Mouse (Mus musculus): ENCODE measurements around the gene Rex2.
"Not testable (repeated sequence)": the region's sequence is repeated elsewhere in the genome, so short reads cannot be mapped to it uniquely, and the experiment has no call there.

The Rex2 gene

DNA sequence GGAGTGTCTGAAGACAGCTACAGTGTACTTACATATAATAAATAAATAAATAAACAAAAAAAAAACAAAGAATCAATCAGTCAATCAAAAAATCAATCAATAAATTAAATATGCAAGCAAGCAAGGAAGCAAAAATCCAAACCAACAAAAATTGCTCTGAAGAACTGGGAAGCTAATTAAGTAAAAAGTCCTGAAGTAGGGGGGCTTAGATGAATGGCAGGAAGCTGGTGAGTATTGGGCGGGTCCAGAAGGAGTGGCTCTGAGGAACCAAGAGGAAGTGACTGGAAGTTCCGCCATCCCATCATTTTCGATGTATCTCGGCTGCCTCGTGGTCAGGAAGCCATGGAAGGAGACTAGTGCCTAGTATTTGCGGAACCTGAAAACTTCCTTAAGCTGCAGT is at the start of gene Rex2:
Rex2 (plus strand) TSS at position 301 of the 400 bp plus-strand sequence.
- not testable (repeated sequence) for DNase-seq (ENCODE audit: low spot score in 2 of 2)

DNA sequence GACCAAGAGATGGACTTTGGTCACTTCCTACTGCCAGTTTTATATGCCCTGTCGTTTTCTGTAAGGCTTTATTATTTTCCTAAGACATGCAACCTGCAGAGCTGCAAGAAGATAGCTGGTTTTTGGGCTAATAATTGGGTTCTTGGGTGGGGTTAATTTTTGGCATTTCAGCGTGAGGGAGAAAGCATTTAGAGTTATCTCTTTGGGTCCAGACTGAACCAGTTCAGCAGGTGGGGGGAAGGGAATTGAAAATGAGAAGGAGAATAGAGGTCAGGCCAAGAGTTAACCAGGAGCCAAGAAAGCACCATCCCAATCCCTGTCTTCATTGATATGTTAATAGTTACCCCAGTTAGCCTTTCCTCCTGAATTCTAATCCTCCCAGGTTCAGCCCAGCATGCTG is 45.1 kb upstream of the Rex2 start:
- not testable (repeated sequence) for DNase-seq (ENCODE audit: low spot score in 2 of 2)

DNA sequence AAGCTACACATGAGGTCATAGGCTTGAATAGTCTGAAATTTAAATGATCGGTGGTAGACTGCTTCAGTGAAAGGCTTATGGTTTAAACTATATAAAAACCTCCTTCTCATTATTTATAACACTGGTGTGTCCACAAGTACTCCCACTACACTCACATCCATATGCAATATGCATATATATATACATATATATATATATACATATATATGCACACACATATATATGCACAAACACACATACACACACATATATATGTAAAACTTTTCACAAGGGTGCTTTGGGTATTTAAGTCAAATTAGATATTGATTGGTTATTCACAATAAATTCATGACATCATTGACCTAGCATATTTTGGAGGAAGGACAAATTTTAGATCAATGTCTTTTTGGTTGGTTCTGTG is 3.2 kb upstream of the Rex2 start:
- not testable (repeated sequence) for DNase-seq (ENCODE audit: low spot score in 2 of 2)

DNA sequence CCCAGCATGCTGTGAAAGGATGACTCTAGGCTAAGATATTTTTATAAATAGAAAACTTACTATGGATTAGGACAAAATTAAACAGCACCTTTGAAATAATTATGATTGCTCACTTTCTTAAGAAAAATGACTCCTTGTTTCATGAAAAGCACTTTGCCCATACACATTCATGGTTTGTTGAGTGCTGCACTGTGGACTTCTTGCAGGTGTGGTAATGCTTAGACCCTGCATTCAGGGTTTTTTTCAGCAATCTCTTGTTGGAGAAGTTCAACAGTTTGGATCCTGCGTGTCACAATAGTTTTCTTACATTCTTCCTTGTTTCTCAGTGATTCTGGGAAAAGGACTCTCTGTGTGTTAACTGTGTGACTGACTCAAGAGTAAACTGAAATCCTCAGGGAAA is 4.7 kb downstream of the Rex2 start:
- DNase-seq (ENCODE audit: low spot score in 2 of 2) = not testable (repeated sequence)

DNA sequence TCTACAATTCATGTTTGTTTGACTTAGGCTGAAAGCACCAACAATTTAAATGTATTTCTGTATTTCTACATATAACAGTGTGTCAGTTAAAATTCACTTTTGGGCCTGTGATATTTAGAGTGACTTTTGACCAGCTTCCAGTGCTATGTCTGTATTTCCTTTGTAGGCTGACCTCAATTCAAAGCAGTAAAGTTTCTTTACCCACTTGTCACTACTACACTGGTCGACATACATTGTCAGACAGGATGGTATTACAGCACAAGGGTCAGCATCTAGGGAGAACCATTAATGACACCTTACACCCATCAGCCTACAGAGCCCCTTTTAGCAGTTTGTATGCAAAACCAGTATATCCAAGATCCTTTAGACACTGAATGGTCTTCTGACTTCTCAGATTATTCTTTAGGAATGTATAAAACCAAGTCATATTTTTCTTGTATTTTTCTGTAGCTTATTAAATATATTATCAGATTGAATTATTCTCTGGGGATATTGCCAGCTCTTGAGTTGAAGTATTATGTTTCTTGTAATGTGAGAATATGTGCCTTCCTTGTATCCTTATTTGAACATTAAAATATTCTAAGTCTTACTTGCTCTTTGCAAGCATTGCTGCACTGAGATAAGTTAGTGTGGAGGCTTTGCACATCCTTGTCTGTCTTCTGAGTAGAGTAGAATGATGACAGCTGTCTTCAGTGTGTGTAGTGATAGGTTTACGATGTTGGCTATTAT is 9.8 kb downstream of the Rex2 start:
- not testable (repeated sequence) for DNase-seq (ENCODE audit: low spot score in 2 of 2)

DNA sequence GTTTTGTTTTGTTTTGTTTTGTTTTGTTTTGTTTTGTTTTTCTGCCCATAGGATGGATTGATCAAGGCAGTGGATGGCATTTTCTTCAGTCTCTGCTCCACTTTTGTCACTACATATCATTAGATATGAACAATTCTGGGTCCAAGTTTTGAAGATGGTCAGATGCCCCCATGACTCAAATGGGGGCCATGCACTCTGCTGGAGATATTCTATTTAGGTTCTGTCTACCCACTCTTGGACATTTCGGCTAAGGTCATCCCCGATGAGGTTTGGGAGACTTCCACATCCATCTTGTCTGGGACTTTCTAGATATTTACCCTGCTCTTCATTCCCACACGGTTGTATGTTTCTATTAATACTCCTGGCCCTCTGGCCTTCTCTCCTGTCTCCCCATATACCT is 42.1 kb downstream of the Rex2 start:
- DNase-seq (ENCODE audit: low spot score in 2 of 2) = not testable (repeated sequence)

DNA sequence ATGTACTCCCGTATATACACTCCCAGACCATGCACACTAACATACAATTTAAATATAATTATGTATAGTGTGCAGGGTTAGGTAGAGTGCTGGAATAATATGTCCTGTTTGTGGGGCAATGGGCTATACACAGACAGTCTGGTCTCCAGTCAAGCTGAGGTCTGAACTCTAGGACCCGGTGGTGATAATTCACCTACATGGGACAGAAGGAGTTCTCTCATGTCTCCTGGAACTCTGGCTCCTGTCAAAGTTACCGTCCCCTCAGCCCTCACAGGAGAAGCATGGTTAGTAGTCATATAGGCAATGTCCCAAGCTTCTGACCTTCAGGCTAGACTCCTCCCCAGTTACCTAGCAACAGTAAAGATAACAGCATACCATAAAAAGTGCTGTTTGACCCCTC is 44.2 kb downstream of the Rex2 start:
- not testable (repeated sequence) for DNase-seq (ENCODE audit: low spot score in 2 of 2)

DNA sequence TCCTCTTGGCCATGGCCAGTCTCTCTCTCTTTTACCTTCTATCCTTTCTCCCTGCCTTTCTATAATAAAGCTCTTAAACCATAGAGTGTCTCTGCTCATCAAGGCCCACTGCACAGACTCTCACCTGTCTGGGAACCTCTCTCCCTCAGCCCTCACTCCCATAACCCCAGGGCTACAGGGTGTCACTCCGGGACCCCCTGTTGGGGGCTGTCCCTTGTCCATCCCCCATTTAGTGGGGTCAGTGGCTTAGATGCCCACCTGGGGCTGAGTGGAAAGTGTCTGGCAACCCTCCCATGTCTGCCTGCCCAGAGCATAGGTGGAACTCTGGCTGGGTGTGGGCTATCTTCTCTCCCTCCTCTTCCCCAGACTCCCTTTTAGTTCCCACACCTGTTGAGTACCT is 44.7 kb downstream of the Rex2 start:
- DNase-seq (ENCODE audit: low spot score in 2 of 2) = not testable (repeated sequence)

DNA sequence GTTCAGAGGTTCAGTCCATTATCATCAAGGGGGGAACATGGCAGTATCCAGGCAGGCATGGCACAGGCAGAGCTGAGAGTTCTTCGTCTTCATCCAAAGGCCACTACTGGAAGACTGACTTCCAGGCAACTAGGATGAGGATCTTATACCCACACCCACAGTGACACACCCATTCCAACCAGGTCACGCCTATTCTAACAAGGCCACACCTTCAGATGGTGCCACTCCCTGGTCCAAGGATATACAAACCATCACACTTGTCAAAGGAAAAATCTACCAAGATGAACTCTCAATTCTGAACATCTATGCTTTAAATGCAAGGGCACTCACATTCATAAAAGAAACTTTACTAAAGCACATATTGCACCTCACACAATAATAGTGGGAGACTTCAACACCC is 74.0 kb downstream of the Rex2 start:
- DNase-seq (ENCODE audit: low spot score in 2 of 2) = not testable (repeated sequence)

DNA sequence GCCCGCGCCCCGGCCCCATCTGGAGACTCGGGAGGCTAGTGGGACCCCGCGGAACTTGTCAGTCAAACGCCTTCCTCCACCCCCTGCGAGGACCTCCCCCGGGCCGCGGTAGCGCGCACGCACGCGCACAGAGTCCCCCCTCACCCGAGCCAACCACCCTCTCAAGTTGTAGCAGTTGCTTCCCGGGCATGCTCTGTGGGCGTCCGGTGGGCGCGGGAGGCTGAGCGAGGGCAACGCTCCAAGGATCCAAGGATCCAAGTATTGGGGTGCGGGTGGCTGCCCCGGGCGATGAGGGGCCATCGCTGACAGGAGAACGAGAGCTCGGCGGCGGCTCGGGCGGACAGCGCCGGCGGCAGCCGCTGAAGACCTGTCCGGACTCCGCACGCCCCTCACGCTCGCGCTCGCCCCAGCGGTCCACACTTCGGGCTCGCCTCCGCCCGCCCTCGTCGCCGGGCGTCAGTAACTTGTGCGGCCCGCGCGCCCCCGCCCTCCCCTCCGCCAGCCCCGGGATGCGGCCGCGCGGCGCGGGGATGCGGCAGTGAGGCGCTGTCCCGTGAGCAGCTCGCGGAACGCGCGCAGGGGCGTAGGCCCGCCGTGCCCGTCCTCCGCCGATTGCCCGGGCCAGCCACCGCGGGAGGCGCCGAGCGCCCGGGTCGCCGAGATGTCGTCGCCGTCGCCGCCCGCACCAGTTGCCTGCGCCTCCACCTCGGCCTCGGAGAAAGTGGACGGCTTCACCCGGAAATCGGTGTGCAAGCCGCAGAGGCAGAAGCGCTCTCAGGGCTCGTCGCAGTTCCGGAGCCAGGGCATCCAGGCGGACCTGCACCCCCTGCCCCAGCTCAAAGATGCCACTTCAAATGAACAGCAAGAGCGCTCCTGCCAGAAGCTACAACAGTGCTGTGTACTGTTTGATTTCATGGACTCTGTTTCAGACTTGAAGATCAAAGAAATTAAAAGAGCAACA is 80.3 kb downstream of the Rex2 start:
- DNase-seq (ENCODE audit: low spot score in 2 of 2) = not testable (repeated sequence)

DNA sequence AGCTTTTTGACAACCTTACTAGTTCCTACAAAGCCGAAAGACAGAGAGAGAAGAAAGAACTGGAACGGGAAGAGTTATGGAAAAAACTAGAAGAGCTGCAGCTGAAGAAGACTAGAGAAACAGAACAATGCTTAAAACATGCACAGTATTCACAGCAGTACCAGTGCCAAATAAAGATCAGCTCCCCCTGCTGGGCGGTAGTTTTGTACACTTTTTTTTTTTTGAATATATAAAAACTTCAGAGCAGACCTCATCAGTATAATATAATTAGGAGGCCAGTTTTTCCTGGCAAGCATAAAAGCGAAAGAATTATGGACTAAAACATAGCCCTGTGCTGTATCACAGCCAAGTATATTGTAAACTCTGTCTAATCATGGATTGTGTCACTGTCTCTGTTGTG is 82.2 kb downstream of the Rex2 start:
- not testable (repeated sequence) for DNase-seq (ENCODE audit: low spot score in 2 of 2)
